Mouse (Mus musculus) A20 (cell line): ENCODE data around the gene Trub2.
A peak's percentile ranks its signal among the peaks of the same experiment; 100 is the strongest.
"Not testable (repeated sequence)": the region's sequence is repeated elsewhere in the genome, so short reads cannot be mapped to it uniquely, and the experiment has no call there.

ENCODE experiments used
- DNase-seq: peaks from one replicate; pipeline ENCODE4 v3.0.0-alpha.2; 2011; ENCODE audit warnings: low read depth, low spot score

Trub2 gene

DNA sequence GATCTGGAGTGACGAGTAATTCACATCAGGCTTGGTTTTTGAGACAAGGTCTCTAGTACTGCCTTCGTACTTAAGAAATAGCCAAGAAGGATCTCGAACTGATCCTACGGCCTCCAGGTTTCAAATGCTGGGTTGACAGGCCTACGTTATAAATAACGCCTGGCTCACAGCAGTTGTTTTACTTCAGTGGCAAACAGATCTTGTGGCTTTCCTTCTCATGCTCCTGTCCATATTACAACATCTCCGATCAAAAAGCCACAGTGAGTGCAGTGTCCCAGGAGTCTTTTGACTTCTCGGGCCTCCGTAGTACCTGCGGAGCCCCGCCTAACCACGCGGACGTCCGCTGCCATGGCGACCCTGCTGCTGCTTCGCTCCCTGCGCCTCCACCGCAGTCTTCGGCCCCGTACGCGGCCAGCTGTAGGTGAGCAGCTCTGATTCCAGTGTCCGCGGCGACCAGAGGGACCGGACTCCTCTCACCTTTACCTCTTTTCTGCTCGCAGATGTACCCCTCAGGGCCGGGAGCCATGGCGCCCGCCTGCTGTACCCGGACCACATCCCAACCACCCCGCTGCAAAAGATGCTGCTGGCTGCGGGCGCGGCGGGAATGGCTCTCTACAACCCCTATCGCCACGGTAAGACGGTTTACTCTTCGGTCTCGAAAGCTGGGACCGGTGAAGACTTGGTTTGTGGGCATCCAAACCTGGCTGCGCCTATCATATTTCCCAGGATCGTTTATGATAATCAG, at the start of gene Trub2:
Gene Trub2 (minus strand): TSS at position 566 of the 745 bp plus-strand sequence.
- peak; percentile 92 for DNase-seq

DNA sequence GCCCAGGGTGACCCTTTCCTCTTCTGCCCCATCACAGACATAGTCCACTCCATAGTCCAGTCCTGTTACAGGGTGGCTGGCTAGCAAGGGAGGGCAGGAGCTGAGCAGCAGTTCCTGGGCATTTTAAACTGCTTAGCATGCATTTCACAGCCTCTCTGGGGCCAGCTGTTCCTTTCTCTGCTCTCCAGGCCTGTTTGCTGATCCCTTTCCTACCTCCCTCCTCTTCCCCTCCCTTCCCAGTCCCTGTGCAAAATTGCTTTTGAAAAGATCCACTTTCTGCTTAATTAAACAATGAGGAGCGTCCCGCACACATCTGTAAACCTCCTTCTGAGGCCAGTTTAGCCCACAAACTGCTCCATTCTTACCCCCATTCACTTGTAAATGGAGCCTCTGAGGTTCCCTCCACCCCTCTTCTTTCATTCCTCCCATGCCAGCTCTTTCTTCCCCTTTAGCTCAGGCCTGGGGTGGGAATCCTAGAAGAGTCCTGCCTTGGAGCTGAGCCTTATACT, 47.1 kb upstream of the Trub2 start:
- DNase-seq: no peak

DNA sequence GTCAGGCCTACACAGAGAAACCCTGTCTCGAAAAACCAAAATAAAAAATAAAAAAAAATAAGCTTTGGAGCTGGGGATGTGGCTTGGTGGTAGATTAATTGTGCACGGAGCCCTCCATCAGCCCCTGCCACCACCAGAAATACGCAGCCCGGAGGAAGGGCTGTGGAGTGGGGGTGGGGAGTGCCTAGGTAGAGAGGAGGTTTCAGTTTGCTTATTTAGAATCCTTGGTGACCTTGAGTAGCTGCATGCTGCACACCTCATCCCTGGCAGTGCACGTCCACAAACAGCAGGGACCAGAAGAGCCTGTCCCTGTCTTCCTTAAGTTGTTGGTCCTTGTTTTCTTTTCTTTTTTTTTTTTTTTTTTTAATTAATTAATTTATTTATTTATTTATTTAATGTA, 45.5 kb upstream of the Trub2 start:
- no peak for DNase-seq

DNA sequence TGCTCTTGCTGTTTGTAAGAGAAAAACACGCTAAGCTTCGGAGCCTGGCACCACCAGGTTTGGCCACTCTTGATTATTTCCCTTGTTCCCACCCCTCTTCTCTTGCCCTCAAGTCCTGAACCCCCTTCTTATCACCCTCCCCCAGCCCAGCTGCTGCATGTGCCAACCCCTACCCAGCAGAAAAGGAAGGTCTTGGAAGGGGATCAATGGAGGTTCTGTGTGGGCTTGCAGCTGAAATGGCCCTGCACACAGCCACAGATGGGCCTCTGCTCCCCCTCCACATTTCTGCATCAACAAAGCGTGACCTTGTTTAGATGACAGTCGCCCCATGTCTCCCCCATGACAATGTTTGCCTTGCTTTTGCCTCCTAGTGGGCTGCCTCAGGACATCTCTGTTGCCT, 42.8 kb upstream of the Trub2 start:
- DNase-seq: no peak

DNA sequence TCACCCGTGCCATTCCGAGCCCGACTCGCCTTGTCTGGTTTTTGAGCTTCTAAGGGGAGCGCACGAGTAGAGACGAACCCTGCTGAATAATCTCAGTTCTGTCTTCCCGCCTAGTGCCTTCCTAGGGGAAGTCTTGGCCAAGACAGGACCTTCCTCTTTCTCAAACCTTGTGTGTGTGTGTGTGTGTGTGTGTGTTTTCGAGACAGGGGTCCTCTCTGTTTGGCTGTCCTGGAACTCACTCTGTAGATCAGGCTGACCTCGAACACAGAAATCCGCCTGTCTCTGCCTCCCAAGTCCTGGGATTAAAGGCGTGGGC, 39.4 kb upstream of the Trub2 start:
- no peak for DNase-seq

DNA sequence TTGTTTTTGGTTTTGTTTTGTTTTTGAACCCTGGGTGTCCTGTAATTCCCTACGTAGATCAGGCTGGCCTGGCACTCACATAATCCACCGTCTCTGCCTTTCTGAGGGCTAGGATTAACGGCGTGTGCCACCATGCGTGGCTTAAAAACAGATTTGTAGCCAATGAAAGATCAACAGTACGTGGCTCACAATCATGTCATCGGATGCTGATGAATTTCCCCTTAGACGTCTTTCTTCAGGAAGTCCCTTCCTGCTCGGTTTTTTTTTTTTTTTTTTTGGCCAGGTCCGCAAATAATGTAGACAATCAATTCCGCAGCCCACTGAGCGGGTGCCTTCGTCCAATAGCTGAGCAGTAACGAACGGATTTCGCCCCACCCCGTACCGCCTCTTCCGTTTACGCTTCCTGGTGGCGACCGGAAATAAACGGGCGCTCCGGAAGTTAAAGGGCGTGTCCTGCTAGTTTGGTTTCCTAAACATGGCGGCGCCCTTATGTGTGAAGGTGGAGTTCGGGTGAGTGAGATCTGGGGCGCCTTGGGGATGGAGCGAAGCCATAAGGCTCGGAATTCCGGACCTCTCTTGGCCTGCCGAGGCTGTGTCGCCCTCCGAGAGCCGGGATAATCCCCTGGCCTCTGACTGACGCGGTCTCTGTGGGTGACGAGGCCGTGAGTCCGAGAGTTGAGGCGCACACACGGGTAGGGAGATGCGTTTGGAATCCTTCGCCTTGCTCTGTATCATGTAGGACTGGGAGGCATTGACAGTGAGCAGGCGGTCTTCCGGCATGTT, 38.8 kb upstream of the Trub2 start:
- peak; percentile 98 for DNase-seq

DNA sequence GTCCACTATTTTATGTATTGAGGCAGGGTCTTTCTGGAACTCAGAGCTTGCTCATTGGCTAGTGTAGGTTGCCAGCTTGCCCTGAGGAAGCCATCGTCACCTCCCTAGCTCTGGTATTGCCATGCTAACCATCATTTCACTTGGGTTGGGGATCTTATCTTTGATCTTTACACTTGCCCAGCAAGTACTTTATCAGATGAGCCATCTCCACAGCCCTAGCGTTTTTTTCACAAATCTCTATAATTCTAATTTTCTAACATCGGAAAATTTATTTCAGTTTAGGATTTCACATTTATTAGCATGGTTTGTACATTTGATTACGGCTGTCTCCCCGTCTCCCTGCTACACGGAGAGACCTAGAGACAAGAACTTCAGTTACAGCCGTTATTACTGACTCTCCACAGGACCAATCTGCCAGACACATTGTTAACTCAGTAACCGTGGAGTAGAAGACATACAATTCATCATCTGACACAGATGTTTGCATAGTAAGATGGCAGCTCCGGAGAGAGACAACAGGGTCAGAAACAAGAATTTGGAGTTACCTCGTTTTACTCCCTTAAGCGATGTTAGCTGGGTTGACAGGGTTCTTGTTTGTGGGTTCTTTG, 38.1 kb upstream of the Trub2 start:
- DNase-seq: no peak

DNA sequence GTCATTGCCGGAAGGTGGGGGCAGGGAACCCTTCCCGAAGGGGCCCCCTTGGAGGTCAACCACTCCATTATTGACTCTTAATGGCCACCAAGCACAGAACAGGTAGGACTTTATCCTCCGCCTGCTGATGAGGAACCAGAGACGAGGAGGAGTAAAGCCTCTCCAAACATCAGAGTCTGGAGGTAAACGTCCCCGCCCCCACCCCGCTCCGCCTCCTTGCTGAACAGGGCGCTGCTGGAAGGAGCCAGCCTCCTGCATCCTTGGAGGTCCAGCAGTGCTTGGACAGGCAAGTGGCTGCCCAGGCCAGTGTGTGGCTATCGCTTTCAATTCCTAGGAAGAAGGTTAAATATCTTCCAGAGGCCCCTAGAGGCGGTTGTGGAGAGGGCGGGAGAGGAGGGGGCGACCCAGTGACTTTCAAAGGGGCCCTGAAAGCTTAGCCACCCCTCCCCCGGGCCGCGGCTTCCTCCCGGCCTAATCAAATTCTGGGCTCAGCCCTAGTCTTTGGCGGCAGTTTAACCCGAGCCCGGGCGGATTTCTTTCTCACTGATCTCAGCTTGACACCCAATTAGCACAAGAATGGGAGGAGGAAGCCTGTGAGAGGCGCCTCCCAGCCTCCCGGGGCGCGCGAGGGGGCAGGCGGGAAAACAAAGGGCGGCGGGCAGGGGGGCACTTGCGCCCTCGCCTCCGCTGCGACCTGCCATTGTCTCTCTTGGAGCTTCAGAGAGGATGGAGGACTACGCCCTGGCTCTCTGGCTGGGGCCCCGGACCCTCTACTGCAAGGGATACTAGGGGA, 31.9 kb upstream of the Trub2 start, which contains the start of gene Urm1:
Gene Urm1 (plus strand): TSS at position 51 of the 793 bp plus-strand sequence.
- no peak for DNase-seq

DNA sequence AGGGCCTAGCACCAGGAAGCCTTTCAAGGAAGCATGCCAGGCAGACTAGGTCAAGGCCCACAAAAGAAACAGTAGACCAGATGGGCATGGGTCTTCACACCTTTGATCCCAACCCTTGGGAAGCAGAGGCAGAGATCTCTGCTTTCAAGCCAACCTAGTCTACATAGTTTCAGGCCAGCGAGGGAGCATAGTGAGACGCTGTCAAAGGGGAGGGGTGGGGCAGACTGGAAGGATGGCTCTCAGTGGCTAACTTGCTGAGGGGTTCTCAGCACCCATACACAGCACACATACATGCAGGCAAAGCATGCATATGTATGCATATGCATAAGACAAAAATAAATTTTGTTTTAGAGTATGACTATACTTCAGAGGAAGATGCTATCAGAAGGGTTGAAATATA, 31.1 kb upstream of the Trub2 start:
- DNase-seq: no peak

DNA sequence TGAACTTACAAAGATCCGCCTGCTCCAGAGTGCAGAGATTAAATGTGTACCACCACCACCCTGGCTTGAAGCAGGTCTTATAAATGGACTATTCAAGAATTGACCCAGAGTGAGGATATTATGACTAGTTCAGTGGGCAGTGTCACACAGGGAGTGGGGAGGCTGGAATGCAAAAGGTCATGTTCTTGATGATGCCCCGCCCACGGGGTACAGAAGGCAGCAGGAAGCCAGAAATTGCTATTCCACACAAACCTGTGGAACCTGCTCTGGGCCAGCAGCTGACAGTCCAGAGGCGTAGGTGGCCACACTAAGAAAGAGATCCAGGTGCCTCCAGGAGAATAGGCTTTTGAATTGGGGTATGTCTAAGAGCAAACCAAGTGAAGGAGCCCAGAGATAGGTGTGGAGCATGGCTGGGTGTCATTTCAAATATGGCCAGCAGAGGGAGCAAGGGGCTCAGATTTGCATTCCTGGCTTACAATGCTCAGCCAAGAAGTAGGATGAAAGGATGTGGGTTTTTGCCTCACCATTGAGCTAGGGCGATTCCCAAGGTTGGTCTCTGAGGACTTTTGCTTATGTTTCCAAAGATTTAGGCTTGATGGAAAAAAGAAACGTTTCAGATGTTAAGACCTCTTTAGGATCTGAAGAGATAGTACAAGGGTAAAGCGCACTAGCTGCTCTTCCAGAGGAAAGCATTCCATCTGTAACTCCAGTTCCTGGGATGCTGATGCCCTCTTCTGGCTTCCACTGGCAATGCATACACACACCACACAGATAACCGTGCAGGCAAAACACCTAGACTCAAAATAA, 29.3 kb upstream of the Trub2 start:
- DNase-seq: peak; percentile 66

DNA sequence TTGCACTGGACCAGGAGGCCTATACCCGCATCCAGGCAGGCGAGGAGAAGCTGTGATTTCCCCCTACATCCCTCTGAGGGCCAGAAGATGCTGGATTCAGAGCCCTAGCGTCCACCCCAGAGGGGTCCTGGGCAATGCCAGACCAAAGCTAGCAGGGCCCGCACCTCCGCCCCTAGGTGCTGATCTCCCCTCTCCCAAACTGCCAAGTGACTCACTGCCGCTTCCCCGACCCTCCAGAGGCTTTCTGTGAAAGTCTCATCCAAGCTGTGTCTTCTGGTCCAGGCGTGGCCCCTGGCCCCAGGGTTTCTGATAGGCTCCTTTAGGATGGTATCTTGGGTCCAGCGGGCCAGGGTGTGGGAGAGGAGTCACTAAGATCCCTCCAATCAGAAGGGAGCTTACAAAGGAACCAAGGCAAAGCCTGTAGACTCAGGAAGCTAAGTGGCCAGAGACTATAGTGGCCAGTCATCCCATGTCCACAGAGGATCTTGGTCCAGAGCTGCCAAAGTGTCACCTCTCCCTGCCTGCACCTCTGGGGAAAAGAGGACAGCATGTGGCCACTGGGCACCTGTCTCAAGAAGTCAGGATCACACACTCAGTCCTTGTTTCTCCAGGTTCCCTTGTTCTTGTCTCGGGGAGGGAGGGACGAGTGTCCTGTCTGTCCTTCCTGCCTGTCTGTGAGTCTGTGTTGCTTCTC, 27.5 kb upstream of the Trub2 start:
- DNase-seq: no peak

DNA sequence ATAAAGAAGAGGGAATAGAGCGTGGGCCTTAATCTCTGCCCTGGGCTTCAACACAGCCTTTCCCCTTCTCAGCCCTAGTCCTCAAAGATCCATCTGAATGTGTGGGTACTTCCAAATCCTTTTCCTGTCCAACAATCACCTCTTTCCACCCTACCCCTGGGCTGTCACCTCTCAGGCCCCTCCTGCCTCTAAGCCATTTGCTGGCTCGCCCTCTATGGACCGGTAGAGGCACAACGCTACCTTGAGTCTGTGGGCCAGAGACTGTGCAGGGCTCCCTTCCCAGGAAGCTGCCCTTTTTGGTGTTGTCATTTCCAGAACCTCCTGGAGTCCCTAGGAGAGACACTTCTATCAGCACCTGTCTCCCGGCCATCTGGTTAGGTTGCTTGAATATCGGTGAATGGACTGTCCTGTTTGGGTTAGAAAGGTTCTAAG, 15.1 kb upstream of the Trub2 start:
- DNase-seq: peak; percentile 61

DNA sequence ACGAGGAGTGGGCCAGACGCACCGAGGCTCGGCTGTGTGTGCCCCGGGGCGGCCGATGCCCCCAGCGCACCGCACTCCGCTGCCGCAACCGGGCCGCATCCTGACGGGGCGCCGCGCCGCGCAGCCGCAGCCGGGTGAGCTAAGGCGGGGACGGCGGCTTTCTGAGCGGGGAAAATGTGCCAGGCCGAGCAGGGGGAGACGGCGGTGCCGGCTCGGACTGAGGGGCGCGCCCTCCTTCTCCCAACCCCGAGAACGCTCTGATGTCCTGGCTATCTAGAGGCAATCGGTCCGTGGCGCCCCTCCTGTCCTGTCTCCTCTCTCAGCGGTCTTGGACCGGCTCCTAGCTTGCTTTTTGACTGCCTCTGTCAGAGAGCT, 14.5 kb upstream of the Trub2 start:
- DNase-seq: no peak

DNA sequence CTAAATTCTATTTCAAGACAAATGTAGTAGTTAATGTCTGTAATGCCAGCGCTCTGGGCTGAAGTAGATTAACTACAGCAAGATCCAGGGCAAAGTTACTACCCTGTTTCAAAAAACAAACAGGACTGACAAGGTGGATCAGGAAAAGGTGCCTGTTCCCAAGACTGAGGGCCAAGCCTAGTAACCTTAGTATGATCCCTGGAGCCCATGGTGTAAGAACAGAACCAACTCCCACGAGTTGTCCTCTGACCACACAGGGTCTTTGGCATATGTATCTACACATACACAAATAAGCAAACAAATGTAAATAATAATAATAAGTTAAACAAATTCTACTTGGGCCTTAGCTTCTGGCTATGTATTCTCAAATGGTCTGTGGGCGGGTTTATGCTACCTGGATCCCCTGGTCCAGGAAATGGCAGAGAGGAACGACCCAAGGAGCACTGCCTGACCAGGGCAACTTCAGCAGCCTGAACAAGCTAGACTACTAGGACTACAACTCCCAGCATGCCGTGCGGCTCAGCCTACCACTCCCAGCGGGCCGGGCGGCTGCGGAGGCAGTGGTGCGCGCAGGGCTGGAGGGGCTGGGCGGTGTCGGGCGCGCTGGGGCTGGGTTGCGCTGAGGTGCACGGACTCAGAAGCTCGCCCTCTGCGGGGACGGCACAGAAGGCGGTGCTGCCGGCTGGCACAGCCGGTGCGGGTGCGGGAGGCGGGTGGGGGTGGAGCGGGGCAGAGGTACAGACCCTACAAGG, 13.9 kb upstream of the Trub2 start, which contains the start of gene Slc27a4:
Gene Slc27a4 (plus strand): TSS at position 560 of the 752 bp plus-strand sequence.
- DNase-seq: peak; percentile 91

DNA sequence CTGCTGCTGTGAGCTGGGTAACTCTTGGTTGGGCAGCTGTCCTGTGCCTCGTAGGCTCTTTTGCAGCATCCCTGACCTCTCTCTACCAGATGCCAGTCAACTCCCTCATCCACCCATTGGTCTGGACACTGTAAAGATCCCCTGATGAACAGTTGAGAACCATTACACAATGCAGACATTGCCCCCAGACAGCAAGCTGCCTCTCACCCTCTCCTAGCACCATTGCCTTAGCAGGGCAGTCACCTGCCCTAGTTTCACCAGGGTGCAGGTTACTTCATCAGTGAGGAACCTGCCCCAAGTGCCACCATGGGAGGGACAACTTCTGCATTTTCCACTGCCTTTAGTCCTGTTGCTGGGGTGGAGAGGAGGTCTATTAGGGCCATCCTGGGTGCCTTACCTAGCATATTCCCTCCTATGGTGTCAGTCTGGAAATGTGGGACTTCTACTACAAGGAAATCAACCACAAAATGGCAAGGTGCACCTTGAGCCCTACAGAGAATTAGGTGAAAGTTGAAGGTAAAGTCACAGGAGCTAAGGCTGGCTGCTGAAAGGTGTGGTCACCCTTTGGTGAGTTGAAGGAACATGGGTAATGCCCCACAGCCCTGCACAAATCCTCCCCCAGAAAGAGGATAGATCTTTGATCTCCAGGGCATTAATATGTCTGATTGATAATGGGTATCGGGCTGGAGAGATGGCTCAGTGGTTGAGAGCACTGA, 4.6 kb upstream of the Trub2 start:
- DNase-seq: no peak

DNA sequence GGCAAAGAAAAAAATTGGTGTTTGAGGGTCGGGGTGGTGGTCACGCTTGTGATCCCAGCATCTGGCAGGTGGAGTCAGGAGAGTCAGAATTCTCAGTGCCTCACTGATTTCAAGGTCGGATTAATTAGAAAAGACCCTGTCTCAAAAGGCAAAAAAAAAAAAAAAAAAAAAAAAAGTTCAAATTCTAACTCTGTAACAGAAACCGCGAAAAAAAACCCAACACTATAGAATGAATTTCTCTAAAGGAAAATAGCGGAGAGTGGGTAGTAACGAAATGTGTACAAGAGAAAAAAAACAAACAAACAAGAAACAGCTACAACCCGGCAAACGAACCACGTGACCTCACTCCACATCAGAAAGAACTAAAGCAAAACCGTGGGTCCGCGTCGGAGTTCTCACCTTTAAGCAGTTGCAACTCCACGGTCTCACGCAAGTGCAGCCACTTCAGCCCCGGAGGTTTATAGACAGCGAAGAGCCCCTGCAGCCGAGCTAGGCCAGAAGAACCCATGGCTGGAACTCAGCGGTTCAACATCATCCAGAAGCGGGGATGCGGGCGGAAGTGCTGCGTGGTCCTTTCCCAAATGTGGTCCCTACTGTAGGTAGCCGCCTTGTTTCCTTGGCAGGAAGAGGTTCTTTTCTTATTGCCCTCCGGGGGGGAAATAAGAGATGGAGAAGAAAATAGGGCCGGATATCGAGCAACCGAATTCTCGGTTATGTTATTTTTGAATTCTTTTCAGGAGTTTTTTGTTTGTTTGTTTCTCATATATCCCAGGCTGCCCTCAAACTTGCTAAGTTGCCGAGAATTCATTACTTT, 991 bp downstream of the Trub2 start, which contains the start of gene Coq4:
Gene Coq4 (plus strand): TSS at position 390 of the 814 bp plus-strand sequence.
- peak; percentile 95 for DNase-seq

DNA sequence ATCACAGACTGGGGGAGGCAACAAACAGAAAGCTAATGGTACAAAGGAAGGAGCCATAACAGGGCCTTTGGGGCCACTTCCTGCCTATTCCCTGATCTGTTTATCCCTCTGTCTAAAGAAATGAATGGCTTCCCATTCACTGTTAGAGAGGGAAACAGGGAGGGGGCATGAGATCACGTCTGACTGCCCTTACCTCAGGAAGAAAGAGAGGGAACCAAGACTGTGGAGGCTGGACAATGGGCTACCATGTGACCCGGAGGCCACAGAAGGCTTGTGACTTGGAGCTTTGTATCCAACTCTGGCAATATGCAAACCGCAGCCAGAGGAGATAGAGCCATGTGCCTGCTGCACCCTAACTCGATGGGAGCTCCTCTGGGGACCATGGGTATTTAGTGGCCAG, 4.0 kb downstream of the Trub2 start:
- DNase-seq: no peak

DNA sequence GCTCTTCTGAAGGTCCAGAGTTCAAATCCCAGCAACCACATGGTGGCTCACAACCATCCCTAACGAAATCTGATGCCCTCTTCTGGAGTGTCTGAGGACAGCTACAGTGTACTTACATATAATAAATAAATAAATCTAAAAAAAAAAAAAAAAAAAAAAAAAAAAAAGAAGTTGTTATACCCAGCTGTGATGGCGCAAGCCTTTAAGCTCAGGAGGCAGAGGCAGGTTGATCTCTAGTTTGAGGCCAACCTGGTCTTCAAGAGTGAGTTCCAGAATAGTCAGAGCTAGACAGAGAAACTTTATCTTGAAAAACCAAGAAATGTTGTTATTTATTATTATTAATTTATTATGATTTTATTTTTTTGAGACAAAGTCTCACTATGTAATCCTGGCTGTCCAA, 7.0 kb downstream of the Trub2 start:
- DNase-seq: not testable (repeated sequence)
